Mouse (Mus musculus): ENCODE measurements around the gene Arsg.

The Arsg gene

DNA sequence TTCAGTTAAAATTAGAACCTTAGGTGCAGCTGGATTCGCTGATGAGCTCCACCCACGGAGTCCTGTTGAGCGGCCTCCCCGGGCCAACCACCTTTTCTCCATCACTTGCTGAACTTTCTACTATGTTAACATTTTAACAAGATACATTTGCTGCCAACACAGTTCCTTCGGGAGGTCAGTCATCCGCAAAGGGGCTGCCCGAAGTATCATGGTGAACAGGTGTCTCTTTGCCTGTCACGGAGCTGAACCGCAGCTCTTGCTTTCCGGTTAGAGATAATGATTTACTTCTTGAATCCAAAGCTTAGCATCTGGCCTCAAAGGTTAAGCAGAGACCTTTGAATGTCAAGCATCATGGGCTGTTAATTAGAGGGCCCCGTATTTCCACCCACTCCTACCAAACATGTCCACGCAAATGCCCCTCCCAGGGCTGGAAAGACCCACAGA lies 72.5 kb downstream of the Arsg start:
- peak; percentile 24 for DNase-seq (ENCODE audit: low read depth, low spot score)

DNA sequence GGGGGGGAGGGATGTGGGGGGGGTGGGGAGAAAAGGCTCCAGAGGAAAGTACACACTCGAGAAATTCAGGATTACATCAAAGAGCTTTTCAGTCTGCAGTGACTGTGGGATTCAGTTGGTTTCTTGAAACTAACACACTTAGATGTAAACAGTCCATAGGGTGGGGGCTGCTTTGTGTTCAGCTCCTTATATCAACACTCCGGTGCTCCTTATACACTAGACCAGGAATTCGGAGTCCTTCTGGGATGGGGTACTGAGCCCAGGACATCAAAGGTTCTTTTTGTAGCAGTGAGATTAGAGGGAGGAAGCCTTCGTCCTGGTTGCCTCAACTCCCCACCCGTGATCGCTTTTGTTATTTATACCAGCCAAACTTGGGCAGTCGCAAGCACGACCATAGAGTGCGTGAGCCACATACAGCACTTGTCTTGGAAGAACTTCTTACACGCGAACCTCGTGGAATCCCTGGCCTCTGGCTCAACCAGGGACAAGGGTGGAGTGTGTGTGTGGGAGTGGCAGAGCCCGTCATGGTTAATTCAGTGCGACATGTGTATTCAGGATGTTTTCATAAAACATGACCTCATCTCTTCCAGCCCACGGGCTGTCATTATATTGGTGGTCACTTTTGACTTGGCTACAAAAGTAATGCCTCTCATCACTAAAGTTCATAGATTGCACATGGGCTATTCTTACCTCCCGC lies 73.3 kb downstream of the Arsg start:
- DNase-seq (ENCODE audit: low read depth, low spot score) = no peak

DNA sequence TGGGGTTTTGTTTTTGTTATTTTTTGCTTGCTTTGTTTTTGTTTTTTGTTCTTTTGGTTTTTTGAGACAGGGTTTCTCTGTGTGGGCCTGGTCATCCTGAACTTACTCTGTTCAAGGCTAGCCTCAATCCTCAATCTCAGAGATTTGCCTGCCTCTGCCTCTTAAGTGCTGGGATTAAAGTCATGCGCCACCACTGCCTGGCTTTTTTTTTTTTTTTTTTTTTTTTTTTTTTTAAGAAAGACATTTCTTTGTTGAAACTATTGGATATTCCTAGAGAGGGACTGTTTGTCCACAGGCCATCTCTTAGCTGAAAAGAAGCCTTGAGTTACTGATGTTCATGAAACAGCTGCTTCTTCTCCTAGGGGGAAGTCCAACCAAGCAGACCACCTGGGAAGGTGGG lies 74.5 kb downstream of the Arsg start:
- no peak for DNase-seq (ENCODE audit: low read depth, low spot score)

DNA sequence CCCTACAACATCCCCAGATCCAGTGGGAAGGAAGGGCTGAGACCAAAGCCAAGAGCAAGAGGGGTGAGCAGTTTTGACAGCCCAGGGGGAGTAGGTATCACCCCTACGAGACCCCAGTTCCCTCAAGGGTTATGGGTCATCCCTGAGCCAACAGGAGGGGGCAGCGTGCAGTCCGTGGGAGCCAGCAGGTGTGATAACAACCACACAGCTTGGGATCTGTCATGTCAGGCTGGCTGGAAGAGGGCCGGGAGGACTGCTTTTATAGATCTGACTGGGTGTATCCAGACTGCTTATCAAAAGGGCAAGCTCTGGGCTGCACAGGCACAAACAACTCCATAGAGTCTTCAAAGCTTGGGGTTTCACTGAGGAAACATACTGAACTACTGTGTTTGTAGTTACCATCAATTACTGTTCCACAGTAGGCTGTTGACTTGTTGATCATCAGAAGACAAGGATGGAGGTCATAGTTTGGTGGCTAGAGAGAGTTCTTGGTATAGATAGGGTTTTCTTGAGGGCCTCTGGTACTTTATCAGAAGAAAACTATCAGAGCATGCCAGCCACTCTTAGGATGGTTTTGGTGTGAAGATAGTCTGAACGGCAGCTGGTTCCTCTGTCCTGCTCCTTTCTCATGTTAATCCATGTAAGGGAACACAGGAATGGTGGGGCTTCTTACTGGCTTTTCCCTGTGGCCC lies 76.6 kb downstream of the Arsg start:
- peak; percentile 74 for DNase-seq (ENCODE audit: low read depth, low spot score)

DNA sequence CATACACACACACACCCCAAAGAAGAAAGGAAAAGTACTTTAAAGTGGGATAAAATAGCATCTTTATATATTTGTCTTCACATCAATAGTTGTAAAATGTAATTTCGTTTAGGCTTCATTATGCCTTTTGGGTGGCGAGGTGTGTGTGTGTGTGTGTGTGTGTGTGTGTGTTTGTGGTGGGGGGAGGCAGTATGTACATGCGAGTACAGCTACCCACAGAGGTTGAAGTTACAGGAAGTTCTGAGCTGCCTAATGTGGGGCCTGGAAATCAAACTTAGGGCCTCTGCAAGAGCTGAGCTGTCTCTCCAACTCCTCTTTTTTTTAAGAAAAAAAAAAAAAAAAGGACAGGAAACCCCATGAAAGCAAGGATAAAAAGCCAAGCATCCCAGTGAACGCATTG lies 80.7 kb downstream of the Arsg start:
- DNase-seq (ENCODE audit: low read depth, low spot score) = no peak

DNA sequence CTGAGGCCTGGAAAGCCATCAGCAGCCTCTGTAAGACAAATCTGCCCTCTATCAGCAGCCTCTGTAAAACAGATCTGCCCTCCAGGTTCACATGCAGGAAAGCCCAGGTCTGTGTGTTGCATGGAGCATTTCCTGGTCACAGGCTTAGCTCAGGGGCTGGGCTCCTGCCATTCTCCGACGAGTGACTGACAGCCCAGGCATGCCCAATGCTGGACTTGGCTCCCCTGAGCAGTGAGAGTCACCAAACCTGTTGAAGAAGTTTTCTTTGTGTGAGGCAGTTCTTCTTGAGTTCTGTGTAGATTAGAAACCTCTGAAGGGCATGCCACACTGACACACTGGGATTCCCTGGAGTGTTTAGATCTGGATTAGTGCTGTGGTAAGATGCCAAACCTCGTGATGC lies 81.3 kb downstream of the Arsg start:
- DNase-seq (ENCODE audit: low read depth, low spot score) = no peak

DNA sequence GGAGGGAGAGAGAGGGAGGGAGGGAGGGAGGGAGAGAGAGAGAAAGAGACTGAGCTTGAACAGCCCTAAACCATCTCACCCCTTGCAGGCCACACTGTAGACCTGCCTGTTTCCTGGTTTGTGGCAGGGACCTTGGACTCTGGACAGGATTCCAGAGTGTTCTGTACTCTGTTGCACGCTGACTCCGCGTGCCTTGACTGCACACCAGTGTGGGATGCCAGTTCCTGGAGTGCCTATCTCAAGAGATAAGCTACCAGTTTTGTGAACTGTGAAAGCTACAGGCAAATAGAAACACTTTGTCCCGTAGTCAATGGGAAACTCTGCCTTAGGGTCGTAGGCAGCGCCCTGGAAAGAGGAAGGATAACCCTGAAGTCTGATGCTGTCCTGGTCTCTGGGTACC lies 83.0 kb downstream of the Arsg start:
- no peak for DNase-seq (ENCODE audit: low read depth, low spot score)

DNA sequence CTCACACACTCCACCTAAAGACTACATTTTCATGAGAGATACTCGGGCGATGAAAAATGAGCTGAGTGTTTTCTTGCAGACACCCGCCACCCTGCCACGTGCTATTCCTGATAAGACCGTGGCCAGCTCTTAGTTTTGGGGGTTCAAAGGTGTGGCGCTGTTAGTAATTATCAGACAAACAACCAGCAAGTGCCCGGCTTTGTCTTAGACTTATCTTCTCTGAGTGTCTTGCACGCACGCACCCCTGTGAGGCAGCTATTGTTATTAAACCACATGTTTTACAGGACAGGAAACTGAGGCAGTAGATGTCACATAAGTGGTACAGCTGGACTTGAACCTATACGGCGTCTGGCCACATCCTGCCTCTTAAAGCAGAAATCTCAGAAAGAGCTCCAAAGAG lies 84.2 kb downstream of the Arsg start:
- peak; percentile 73 for DNase-seq (ENCODE audit: low read depth, low spot score)

DNA sequence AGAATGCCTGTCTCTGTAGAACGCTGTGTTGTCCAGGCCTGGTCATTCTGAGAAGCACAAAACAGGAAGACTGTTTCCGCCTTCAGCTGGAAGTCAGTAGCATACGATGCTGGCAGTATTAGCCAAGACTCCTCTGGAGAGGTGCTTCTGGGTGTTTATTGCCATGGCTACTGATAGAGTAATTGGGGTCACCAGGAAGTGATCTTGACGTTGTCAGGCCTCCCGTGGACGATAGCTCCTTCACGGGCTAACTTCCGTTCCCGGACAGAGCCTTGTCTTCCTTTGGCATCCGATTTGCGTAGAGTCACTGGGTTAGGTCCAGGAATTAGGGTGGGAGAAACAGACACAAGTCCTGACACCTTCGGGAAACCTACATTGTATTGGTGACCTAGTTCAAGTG lies 86.1 kb downstream of the Arsg start:
- DNase-seq (ENCODE audit: low read depth, low spot score) = no peak

DNA sequence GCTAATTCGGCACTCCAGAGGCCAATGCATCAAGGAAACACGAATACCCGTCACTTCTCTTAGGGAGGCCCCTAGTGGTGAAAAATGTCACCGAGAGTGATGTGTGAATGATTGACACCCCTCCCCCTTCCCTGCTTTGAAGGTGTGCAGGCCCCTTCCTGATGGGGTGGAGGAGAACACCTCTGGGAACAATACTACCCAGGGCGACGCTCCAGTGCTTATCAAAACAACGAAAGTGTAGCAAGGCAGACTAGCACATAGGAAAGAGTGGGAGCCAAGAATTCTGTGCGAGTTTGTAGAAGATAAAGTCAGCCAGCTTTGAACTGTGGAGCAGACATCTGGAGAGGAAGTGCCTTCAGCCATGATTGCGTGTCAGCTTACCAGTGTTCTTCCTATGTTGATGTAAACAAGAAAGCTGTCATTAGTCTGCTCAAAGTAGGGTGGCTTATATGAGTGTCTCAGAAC lies 87.7 kb downstream of the Arsg start:
- DNase-seq (ENCODE audit: low read depth, low spot score) = peak; percentile 59

DNA sequence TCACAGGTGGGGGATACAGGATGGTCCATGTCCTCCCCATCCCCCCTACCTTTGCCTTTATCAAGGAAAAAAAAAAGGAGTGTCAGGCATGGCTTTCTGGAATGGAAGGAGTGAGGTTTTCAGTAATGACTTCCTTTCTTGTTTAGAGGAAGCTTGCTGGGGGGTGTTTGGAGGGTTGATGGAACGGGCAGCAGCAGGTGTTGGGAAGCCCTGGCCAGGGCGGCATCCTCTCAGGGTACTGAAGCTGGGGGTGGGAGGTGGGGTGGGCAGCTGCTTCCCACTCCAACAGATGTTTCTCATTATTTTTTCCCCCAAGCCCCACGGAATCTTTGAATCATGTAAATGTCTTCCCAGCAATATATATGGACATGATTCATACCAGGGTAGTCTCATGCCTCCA lies 88.3 kb downstream of the Arsg start:
- DNase-seq (ENCODE audit: low read depth, low spot score) = no peak

DNA sequence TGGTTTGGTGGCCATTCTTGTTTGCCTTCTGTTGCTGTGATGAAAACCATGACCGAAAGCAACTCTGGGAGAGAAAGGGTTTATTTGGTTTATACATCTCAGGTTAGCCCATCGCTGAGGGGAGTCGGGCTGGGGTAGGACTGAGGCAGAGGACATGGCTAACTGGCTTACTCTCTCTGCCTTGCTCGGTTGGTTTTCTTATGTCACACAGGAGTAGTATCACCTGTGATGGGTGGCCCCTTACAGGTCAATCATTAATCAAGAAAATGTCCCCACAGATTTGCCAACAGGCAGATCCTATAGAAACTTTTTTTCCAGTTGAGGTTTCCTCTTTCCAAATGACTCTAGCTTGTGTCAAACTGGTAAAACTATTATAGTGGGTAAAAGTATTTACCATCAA lies 90.5 kb downstream of the Arsg start:
- no peak for DNase-seq (ENCODE audit: low read depth, low spot score)

DNA sequence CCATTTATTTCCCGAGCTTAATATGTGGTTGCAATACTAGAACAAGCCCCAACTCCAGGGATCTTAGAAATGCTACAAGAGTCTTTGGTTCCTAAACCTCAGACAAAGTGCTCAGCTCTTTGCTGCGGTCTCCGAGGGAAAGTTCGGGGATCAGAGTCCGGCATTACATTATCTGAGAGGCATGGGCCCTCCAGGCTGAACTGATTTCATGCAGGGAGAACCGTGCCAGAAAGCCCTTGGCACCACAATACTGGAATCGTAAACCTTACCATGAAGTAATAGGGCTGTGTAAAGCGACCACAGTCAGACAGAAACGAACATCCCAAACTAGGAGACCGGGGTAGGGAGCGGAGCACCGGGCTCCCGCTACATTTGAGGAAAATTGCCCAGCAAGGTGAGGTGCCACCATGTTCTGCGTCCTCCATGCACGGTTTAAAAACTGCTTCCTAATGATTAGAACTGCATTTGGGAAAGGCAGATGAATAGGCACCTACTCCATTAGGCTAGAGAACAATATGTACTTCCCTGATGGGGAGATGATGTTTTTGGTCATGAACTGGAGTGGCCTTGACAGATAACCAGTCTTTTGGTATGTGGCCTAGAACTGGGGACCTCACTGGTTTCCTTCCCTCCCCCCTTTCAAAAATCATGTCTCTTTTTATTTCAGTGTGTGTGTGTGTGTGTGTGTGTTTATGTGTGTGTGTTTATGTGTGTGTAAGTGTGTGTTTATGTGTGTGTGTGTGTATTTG lies 91.5 kb downstream of the Arsg start:
- DNase-seq (ENCODE audit: low read depth, low spot score) = no peak

DNA sequence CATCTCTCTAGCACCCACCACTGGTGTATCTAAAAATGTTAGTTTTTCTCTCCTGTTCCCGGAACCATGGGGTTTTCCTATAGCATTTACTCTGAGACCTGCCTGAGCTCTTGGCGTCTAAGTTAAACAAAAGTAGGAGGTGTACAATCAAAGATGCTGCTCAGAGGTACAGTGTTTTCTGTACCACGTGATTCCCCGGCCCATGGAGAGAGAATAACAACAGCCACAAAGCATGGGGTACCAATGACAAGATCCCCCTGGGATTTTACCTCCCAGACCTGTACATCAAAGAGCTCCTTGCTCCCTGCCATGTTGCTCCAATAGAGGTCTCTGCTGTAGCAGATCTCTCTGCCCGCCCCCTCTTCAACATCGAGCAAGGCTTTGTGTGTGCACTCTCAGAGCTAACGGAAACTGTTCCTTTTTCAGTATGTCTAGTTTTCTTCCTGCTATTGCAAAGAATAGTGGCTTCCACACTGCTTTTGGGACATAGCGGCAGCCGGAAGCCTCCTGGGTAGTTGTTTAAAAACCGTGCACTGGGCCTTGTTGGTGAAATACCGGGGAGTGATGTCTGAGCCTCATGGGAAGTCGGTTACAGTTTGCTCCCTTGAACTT lies 95.9 kb downstream of the Arsg start:
- no peak for DNase-seq (ENCODE audit: low read depth, low spot score)

DNA sequence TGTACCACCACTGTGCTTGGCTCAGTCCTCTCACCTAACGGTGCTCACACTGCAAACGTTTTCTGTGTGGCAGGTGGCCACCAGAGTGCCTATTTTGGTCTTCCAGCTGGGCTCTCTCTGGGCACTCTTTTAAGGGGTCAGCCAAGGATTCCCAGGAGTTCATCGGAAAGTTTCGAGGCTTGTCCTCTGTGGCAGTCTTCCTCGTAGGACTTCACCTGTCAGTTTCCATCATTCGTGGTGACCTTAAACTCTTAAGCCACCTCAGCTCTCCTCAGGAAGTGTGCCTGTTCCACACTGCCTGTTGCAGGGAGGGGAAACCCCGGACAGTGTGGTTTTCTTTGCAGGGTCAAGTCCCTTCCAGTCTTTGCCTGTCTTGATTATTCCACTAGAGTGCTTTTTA lies 96.6 kb downstream of the Arsg start:
- no peak for DNase-seq (ENCODE audit: low read depth, low spot score)

DNA sequence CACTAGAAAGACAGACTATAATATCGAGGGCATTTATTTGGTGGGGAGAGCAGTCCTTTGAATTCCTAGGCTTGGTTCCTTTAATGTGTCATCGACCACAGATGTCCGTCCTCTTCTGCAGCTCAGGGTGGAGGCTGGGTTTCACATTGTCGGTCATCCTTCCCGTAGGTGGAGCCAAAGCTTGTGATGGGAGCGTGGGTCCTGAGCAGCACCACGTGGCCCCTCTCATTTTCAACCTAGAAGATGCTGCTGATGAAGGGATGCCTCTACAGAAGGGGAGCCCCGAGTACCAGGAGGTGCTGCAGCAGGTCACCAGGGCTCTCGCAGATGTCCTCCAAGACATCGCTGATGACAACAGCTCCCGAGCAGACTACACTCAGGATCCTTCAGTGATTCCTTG lies 98.9 kb downstream of the Arsg start:
- no peak for DNase-seq (ENCODE audit: low read depth, low spot score)

DNA sequence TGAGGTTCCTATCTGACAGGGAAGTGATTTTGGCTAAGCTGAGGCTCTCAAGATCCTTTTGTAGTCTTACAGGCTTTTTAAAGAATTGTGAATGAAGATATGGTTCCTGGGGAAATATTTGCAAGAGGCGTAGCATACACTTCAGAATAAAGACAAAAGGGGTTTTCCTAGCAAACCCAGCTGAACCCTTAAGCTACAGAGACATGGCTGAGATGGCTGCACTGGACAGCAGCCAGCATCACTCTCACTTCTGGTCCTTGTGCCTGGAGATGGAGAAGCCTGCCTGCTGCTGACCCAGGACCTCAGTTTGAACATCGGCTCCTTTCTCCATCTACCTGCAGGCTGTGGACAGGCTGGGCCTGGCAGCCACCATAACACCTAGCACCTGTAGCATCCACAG lies 101.4 kb downstream of the Arsg start:
- DNase-seq (ENCODE audit: low read depth, low spot score) = no peak

DNA sequence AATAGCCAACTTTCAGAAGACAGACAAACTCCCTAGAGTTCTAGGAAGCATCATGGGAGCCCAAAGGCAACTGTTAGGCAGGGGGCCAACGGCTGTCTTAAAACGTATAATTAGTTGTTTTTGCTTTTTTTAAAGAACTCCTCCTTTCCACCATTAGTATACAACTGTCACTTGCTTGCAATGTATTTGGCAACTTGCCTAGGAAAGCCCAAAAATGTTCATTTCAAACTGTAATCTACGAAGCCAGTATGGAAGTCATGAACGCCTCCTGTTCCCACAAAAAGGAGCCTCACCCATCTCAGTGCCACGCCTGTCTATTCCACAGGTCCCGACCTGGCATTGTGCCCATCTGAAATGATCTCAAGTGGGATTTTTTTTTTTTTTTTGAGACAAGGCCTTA lies 102.7 kb downstream of the Arsg start:
- no peak for DNase-seq (ENCODE audit: low read depth, low spot score)

DNA sequence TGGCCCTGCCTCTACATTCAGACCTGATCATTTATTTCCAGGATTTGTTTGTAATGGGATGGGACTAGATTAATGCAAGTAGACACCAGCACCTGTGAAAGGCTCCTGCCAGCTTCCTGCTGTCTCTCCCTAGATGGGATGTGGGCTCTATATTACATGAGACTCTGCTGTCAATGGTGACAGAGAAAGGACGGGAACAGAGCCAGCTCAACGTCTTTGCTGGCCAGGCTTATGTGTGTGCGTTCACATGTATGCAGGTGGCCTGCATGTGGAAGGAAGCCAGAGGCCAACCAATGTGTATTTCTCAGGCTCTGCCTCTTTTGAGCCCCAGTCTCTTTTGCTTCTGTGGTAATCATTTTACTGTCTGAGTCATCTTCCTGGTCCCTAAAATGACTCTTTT lies 105.4 kb downstream of the Arsg start:
- no peak for DNase-seq (ENCODE audit: low read depth, low spot score)

DNA sequence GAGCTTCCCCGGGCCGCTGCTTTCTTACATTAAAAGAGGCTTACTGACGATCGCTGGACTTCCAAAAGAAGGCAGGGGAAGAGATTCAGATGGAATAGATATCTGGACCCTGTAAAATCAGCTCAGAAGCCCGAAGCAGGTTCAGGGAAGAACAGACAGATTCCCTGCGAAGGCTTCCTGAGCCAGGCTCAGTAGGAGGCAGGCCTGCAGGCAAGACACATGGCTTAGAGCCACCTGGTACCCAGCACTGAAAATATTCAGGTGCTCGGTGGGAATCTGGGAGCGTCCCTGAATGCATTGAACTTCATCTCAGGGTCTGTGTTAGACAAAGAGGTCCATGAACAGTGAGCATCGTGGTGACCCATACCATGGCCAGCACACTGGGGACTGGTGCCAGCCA lies 106.8 kb downstream of the Arsg start:
- DNase-seq (ENCODE audit: low read depth, low spot score) = no peak

DNA sequence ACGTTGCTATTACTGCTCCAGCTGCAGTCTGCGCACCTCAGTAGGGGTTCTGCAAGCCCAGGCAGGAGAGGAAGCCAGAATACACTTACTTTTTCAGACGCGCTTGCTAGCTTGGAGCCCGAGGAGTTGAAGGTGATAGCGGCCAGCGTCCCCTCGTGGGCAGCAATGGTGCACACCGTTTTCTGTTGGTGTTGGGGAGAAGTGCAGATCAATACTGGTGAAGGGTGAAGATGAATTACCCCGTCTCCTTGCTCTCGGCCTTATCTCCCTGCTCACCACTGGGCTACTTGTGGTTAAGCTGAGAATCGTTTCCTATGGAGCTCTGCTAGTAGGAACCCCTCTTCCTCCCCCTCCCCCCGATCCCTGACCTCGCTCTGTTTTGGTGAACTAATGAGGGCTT lies 110.8 kb downstream of the Arsg start:
- DNase-seq (ENCODE audit: low read depth, low spot score) = no peak

All from c-Kit-negative CD71-positive TER-119-positive erythroid progenitor cells, embryonic 14.5 days (primary cell).